Mouse (Mus musculus): ENCODE data around the gene Ly75.

Gene Ly75

DNA sequence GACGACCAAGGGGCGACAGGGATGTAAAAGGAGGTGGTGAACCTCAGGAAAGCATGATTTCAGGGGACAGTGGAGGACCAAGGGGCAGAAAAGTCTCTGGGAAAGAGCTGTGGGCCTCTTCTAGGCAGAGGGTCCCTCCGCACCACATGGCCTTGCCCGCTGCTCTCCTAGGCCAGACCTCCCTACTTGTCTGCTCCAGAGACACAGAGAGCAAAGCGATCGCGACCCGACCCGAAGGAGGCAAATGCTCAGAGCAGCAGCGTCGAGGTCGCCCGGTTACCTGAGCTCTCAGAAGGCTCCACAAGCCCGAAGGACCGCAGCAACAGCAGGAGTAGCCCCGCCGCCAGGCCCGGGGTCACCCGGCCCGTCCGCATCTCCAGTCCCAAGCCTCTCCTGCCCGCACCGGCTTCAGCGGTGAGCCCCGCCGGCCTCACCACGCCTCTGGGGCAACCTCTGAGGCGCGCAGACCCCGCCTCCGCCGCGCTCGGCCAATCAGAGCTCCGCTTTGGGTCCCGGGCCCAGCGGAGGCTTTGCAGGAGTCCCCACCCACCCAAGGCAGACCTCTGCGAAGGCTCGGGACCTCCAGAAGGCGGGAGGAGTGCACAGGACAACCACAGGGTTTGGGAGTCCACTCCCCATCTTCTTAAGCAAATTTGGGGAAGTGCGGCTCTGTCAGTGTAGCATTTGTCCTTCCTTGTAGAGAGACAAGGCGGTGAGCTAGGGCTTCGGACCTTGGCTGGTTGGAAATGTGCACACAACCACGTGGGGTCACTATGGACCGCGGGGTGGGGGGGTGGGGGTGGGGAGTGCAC, at the start of gene Ly75:
Gene Ly75, minus strand, starts transcription at position 446 of the 812 bp plus-strand sequence.
- DNase-seq = peak; percentile 83

DNA sequence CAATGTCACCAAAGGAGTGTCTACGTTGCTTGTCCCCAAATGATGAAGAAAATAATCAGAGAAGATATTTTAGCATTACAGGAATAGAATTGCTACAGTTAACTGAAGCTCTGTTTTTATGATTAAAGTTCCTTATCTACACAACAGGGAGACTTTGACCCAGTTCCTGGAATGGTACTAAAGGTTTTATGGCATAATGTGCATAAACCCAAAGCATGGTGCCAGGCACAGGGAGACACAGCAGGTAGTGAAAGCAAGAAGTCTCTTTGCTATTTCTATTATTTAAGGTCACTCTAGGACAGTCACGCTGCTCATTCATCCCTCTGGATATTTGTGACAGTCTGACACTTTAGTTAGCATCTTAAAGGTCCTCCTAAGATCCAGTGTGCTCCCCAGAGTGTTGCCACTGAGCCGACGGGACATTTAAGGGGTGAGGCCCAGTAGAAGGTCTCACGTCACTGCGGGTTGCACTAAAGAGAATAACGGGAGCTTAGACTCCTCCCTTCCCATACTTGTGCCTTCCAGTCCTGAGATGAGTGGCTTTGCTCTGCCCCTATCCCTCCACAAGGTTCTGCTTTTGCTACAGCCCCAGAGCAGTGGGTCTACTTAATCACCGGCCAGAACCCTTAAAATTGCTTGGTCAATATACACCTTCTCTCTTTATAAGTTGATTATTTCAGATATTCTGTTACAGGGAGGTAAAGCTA, 47.4 kb upstream of the Ly75 start:
- DNase-seq = no peak

DNA sequence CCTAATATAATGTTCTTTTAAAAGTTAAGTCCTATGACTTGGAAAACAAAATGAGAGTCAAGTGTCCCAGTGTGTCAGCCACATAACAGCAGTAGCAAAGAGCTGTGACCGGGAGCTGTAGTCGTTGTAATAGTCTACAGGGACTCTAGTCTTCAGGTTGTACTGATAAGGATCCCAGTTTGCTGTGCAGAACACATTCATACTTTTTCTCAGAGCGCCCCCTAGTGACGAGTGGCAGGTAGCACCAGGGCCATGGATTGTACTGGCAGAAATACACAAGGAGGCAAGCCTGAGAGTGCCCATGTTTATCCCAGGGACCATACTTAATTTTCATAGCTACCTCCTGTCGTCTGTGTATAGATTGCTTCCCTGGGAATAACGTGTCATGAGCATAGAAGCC, 35.0 kb upstream of the Ly75 start:
- DNase-seq = peak; percentile 84

DNA sequence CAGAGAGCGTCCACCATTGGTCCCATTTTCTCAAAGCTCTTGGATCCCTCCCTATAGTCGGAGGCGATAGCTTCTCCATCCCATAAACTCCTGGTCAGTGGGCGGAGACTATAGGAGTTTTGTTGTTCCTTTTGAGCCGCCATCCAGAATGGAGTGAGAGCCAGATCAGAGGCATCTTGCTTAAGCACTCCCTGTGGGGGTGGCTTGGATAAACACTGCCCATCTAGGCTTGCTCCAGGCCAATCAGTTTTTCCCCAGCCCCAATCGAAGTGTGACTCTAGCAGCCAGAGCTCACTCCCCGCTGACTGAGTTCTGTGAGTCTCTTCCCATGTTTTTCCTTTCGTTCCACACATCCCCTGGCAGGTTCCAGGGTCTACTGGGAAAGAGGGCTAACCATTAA, 31.2 kb upstream of the Ly75 start:
- DNase-seq = no peak

DNA sequence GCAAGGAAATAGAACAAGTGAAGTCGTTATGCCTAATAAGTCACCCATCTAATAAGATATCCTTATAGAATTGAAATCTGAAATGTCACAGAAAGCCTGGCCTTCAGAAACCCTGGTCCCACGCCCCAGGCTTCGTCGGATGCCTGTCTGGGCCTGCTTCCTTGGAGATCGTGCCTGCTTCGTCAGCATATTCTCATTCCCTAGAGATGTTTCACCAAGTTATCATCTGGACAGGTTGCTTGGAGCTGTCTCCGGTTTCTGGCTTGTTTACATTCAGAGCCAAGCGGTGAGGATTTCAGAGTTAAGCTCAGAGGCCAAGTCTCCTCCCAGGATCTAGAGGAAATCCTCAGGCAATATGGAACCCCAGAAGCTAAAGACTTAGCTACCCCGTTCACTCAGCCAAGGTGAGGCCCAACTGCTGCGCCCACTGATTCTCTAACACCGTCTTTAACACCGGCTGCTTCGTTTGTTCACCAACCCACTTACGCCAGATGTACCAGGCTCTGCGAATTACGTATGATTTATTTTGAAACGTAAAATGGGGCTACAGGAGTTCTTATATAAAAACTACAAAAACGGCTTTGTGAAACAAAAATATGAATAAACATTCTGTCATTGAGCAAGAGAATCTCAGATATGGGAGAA, 30.0 kb upstream of the Ly75 start:
- no peak for DNase-seq

DNA sequence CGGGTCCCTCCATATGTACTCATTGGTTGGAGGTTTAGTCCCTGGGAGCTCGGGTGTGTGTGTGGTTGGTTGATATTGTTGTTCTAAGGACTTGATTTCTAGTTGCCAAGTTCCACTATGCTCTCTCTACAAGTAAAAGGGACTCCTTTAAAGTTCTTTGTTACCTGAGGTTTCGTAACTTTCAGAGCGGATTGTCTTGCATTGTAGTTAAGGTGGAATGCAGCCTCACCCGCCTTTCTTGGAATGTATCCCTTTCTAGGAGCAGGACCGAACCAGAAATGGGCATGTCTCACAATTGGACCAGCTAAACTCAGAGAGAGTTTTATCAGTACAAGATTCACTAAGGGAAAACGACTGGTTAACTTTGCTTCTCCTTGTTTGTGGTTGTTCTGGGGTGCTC, 28.1 kb upstream of the Ly75 start:
- DNase-seq = no peak

DNA sequence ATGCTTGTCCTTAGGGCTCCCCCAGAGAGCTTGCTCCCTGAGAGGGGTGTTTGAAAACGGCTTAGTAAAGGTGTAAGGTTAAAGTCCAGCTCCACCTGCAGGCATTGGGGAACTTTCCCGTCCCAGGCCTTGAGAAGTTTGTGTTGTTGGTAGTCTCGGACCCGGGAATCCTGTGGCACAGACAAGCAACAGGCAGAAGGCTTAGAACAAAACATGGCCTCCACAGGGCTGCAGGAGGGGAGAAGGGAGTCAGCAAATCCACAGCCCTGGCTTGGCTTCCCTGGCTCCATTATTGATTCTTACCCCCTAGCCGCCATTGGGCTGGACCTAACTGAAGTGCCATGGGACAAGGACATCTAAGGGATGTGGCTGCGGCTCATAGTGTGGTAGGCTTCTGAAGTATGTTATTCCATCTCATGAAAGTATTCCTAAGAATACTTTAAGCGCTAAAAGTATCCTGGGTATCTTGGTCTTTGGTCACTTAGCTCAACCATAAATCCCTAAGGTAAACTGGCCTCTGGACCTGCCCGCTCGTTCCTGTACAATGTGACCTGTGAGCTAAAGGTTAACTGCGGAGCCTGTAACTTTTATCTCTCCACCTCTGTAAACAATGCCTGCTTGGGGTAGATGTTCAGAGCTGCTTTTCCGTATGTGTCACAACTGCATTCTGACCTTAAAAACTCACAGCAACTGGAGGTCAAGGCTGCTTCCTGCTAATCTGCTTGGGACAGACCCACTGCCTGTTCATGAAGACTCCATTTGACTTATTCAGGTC, 27.1 kb upstream of the Ly75 start:
- DNase-seq = no peak

DNA sequence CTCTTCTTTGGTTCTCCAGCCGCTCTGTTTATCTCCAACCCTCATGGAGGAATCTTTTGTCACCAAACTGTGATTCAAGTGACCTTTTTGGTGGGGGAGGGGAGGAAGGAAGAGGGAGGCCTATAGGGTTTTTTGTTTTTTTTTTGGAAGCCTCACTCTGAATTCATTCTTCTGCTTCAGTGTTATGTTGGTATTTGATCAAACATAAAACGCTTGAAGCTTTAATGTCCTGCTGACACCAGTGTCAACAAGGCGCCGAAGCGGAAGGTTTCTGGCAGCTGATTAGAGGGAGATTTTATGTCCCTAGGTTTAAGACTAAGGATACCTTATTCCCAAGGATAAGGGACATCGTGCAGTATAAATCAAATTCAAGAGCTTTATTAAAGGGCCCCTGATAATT, 26.1 kb upstream of the Ly75 start:
- DNase-seq = no peak

DNA sequence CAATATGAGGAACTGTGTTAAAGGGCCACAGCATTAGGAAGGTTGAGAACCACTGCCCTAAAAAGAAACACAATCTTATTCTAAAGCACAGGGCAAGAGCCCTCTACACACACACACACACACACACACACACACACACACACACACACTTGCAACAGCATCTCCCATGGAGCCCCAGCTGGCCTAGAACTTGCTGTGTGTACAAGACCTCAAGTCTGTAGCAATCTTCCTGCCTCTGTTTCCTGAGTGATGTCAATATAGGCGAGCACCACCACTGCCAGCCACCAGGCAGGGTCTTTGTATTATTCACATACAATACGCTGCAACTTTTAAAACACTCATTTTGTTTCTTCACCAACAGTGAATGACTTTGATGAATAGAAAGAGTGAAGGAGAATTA, 24.3 kb upstream of the Ly75 start:
- DNase-seq = no peak

DNA sequence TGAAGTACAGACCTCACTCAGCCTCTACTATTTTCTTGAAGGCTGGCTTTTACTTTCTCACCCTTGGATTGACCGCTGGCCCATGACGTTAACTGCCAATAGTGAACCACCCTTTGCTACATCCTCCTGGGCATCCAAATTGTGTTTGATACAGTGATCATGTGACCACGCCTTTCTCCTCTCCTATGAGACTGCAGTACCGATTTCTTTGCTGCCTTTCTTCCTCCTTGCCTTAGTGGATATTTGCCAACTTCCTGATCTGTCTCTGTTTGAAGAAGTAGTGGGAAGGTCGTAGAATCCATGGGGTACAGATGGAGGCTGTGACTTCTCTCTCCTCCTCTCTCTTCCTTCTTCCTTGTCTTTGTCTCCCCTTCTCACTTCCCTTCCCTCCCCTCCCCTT, 22.3 kb upstream of the Ly75 start:
- no peak for DNase-seq

DNA sequence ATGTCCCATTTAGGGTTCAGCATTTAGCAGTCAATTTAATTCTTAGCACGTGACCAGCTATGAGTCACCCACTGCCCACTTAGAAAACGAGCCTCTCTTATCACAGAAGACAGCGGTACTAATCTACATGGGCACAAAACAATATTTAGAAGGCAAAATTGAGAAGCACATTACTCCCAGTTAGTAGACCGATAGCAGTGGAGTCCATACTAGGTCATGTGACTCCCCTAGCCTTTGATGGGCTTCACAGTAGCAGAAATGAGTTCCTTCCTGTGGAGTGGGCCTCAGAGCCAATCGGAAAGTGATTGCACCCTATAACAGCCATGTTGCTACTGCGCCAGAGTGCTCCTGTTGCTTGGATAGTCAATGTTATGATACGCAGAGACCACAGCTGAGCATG, 21.7 kb upstream of the Ly75 start:
- no peak for DNase-seq

DNA sequence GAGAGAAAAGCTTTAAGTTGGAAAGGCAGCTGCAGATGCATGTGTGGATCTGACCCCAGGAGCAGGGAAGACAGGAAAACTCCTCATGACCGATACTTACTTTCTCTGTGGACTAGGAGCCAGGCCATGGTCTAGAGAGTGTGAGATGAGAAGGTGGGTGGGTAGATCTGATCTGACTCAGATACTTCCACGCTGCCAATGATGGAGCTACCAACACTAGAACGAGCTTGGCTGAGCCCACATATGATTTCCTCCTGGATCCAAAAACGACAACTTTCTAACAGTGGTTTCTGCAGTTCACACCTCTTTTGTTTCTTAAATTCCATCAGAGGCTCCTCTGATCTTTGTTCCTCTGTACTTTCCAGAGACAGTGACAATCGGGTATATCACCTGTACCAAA, 18.6 kb upstream of the Ly75 start:
- DNase-seq = no peak

DNA sequence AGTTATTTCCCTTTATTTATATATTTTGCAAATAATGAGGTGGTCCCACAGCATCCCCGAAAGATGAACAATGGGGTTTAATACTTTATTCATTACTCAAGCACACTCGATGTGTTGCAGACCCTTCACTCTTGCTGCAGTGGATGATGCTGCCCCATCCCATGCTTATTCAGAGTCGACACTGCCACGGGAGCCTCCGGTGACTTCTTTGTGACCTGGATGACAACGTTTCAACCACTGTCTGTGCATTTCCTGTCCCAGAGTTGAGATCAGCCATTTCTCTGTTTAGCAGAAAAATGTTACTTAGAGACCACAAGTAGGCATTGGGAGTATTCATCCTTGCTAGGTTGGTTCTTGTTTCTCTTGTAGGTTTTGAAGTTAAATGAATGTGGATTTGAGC, 10.7 kb upstream of the Ly75 start:
- no peak for DNase-seq

DNA sequence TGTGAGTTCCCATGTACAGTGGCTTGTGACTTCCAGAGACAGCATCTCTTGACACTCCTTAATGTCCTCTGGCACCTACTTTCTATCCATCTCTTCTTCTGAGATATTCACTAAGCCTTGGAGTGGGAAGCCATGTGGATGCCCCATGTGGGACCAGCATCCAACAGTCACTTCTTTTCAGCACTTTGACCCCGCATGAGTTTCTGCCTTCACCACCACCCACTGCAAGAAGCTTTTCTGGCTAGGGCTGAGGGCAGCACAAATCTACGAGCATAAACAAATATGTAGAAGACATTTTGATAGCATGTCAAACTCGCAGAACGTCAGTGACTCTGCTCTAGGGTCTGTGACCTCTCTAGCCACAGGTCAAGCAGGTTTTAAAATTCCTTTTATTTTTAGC, 9.2 kb upstream of the Ly75 start:
- DNase-seq = no peak

DNA sequence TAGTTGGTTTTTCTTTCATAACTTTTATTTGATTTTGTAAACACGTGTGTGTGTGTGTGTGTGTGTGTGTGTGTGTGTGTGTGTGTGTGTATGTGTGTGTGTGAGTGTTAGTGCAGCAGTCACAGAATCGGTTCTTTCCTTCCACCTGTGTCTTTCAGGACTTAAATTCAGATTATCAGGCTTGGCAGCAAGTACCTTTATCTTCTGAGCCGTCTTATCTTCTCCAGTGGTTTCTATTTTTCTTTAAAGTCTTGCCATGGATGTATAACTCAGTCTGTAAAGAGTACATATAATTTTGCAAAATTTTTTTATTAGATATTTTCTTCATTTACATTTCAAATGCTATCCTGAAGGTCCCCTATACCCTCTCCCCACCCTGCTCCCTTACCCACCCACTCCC, 4.3 kb upstream of the Ly75 start:
- DNase-seq = no peak

DNA sequence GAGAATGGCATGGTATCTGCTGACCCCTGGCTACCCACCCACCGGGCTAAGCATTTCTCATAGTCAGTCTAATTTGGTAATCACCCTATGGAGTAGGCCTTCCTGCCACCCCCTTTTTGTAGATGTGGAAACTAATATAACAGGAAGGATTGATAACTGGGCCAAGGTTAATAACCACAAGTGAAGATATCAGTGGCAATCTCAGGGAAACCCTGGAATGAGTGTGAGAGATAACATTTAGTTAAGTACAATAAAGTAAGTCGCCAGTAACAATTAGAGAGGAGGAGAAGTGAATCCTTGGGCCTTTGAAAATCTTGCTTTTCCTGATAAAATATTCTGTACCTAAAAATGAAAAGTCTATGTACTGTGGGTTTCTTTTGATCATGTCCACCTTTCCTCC, 3.7 kb upstream of the Ly75 start:
- no peak for DNase-seq

DNA sequence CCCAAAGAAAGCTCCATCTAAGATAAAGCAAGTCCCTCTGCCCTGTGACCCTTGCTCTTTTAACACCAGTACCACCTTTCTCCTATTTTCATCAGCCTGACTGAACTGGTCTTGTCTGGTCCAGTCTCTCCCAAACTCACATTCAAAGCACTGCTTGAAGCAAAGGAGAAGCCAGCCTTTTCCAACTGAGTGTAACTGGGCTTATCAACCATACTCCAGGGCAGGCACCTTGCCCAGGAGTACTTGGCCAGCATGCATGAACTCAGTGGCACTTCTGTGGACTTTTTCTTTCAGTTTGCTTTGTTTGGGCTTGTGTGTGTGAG, 1.6 kb upstream of the Ly75 start:
- DNase-seq = peak; percentile 47

DNA sequence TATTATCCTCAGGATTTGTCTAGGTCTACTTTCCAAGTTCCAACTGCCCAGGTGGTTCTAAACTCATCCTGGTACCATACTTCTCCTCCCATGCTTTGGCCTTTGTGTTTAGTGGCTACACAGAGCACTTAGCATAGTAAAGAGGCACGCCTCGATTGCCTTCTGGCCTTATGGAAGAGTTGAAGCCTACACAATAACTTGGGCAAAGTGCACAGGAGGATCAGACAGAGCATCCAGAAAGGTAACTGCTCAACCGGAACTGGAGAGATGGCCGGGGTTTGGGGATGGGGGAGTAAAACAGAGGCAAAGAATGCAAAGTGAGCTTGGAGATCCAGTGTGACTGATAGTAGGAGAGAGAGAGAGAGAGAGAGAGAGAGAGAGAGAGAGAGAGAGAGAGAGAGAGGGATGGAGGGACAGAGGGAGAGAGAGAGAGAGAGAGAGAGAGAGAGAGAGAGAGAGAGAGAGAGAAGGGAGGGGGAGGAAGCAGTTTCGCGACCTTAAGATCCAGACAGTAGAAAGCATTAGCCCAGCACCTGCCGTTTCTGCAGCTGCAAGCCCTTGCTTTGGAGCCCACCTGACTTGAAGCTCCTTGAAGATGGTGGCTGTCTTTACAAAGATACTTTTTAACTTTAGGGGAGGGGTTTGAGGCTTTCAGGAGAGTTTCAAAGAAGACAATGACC, 1.1 kb upstream of the Ly75 start:
- DNase-seq = no peak

DNA sequence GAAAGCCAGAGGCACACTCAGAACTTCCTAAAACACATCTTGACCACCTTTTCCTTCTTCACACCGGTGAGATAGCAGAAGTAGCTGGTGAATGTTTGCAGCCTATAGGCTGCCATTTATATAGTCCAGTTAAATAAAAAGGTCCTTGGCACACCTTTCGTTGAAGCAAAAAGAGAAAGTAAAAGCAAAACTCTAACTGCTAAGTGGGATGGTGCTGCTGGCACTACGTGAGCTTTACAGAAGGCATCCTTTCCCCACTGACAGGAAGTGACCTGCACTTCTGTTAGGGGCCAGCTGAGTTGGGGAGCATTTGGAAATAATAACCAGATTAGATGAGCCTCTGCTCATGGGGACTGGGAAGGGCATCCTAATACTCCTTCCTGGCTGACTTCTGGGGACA, 757 bp downstream of the Ly75 start:
- no peak for DNase-seq

DNA sequence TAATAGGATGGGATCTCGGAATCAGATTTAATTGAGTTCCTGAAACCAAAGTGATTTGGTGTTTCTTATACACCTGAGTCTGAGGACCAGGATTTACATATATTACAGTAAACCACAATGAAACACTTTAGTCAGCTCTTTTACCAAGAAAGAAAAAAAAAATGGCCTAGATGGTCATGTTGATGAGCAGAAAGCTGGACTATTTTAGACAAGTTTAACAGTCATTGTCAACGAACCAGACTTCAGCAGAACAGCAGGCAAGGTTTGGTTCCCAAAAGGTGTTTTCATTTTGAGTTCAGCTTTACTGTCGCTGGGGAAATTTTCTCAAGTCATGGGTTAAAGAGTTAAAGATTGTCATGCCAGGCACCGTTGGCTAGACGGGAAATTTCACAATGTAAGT, 5.8 kb downstream of the Ly75 start:
- DNase-seq = no peak

DNA sequence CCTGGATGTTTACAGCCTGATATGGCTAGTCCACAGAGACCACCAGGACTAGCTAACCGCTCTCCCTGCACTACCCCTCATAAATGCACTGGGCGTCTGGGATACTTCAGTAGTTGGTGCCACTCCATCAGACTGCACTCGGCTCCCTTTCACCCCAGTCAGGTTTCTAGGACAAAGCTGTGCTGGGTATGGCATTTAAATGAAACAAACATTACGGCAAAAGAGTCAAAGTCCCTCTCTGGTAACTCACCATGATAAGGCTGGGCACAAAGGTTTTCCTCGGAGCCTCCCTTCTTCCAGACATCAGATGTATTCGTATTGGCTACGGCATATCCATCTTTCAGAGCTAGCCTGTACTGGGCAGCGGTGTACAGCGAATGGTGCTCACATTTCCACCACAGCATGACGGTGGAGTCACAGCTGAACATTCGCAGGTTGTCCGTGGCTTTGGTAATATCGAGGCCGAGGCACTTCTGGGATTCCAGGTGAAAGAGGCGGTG, 7.4 kb downstream of the Ly75 start:
- no peak for DNase-seq

DNA sequence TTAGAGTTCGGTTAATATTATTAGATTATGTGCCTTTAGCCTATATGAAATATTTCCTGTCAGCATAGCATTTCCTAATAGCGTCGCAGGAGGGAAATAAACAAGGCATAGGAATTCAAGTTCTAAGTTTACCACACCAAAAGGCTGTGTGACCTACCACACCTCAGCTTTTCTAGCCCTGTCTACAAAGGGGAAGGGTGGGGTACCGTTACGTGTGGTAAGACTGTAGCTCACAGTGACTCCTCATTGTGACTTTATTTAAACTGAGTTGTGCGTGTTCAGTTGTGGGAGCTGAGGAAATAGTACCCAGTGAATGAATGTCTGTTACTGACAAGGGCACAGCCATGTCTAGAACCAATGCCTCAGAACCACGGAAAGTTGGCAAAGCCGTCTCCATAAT, 8.0 kb downstream of the Ly75 start:
- no peak for DNase-seq

DNA sequence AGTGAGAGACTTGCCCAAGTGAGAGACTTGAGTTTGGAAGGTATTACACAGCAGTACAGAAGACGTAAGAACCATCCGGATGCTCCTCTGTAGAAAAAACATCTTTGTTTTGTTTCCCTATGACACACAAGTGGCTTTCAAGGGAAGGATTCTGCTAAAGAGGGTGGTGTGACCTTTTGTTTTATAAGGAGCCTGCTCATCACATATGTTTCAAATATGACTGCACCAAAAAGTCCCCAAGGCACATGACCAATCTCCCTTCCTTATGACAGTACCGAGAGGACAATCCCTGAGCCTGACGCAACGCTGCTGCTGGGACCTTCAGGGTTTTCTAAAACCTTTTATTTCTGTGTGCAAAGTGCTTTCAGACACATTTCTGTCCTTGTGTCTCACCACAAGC, 12.9 kb downstream of the Ly75 start:
- no peak for DNase-seq

Measured in kidney, adult 9 months (tissue).